Mouse (Mus musculus) olfactory bulb, adult 2 months (tissue): ENCODE measurements around the gene Slc12a7.

Experiments used
- CTCF ChIP-seq: fragments of 200-500 bp; IDR thresholded peaks from 2 replicates; pipeline ENCODE4 v1.5.1; 2012; ENCODE audit warnings: low read depth, mild to moderate bottlenecking, low read length, moderate library complexity; ENCODE audit not compliant: insufficient read depth
- POLR2A ChIP-seq: fragments of 200-500 bp; IDR thresholded peaks from 2 replicates; pipeline ENCODE4 v1.6.1; 2012; ENCODE audit warnings: mild to moderate bottlenecking, low read depth, low read length, moderate library complexity; ENCODE audit not compliant: insufficient read depth

DNA sequence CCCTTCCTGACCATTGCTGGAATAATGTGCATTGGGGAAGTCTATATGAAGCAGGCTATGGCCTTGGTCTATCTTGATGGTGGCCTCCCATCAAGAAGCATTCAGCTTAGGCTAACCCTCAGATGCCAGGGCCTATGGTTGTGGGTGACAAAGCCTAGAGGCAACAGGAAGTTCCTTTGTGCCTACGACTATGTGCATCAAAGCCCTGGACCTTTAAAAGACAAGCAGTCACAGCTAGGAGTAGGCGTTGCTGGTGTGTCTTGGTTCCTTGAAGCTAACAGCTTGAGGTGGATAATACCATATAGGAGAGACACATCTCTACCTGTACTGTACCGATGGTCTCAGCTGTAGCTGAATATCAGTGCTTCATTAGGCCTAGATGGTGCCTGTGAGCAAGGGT lies 27.2 kb downstream of the Slc12a7 start:
- TF ChIP-seq POLR2A (no peak), CTCF (no peak)
